Mouse (Mus musculus) C2C12 (cell line): ENCODE measurements at regions not wholly inside any gene's neighbourhood (a gene's known extent, or its start where the extent isn't known, plus 50 kb on each side); places are given as distances from the start of the nearest gene placed in this dataset.

Experiments used
- CTCF ChIP-seq: IDR thresholded peaks from one replicate; pipeline ENCODE4 v1.5.1; 2011; ENCODE audit not compliant: control insufficient read depth, insufficient read depth, insufficient read length
- USF1 ChIP-seq: IDR thresholded peaks from one replicate; pipeline ENCODE4 v1.6.1; 2011; ENCODE audit warnings: low read depth, mild to moderate bottlenecking, control low read depth, moderate library complexity

DNA sequence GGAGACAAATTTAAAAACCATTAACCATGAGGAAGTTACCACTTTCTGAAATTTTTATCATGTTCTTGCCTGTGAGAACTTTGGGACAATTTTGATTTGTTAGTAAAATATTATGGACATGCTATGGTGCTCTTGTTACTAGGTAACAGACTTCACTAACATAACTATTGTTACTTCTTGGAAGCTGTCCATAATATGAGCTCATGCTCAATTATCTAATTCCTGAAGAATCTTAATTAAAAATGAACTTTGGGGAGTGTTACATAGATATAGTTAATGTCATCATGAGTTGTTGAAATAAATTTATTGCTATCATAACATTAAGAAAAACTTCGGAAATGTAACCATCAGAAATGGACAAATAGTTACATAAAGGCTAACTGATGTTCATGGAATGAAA, 486.5 kb upstream of the Adamts5 start:
- TF ChIP-seq CTCF: no peak
- TF ChIP-seq USF1: no peak
